Mouse (Mus musculus) gastrocnemius, postnatal 10 days (tissue): ENCODE data around the gene Ehhadh. TPM values are rescaled to one million over a fixed set of nuclear protein-coding genes. Genes with fewer than 3 reads are reported as not detected.
"Not testable (repeated sequence)": the region's sequence is repeated elsewhere in the genome, so short reads cannot be mapped to it uniquely, and the experiment has no call there.

Source experiments
- DNase-seq: peaks from one replicate; pipeline ENCODE4 v3.0.0; 2021; ENCODE audit warnings: mixed read lengths
- total RNA-seq, 2 experiments: library from RNA; stranded (reverse); gene quantifications; 2 replicates each; pipeline ENCODE4 v1.2.3; 2021

Gene Ehhadh
- total RNA-seq, 2 experiments from 2014 or later = 3.2 to 3.4 TPM

- no peak for DNase-seq
Measured at GRCm38 (mm10) chr16:21794697-21795045, 7.1 kb upstream of the Ehhadh start.

GRCm38 (mm10) chr16:21793875-21794696 is 6.5 kb upstream of the Ehhadh start, which contains the start of gene Map3k13:
Gene Map3k13 (plus strand): TSS chr16:21794346.
- peak; percentile 95 for DNase-seq

- DNase-seq = not testable (repeated sequence)
Measured at GRCm38 (mm10) chr16:21793080-21793810, 5.6 kb upstream of the Ehhadh start.

DNA sequence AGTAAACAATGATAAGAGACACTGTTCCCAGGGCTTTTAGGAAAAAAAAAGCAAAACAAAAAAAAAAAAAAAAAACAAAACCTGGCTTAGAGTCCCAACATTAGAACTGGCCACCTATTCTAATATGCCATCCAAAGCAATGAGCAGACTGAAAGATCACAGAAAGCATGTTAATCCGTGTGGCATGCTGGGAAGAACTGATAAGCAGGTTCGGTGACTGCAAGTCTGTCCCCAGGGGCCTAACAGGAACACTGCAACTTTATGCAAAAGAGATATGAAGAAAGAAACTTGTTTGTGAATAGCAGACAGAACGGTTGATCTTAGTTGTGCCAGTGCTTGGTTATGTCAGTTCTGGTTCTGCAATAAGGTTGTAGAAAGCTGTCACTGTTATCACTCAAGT is 4.2 kb upstream of the Ehhadh start:
- DNase-seq = no peak

GRCm38 (mm10) chr16:21790469-21790868 is 2.9 kb upstream of the Ehhadh start:
- no peak for DNase-seq

- no peak for DNase-seq
Measured at GRCm38 (mm10) chr16:21789180-21789579, 1.6 kb upstream of the Ehhadh start.

DNA sequence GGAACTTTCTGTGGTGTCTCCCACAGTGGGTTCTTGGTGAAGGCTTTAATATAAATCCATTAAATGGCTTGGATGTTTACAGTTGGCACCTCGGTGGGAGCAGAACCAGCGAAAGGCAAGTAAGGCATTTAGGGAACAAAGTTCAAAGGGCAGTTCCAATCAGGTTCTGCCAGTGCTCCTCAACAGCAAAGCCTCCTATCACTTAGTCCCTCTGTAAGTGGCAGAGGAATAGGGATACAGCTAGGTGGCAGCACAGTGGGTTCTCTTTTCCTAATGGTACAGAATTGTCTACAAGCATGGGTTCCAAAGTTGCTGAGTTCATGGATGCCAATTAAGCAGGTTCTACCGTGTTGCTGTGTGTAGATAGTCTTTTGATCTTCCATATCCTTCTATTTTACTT is 974 bp upstream of the Ehhadh start:
- no peak for DNase-seq

- DNase-seq = no peak
Measured at GRCm38 (mm10) chr16:21786317-21786716, 1.3 kb downstream of the Ehhadh start.

DNA sequence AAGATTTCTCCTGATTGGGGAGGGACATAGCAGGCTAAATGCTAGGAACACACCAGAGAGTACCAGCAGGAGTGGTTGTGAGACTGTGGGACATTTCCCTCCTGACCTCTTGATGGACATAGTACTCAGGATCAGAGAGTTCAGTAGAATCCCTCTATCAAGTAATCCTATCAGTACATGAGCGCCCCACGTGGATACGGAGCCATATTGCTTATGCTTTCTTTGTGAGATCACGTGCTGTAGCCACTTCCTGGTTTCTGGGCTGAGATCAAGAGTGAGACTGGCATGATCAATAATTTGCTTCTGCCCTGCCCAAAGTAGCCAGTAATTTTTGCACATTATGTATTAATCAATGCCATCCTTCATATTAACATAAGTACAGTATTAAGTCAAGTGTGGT is 2.6 kb downstream of the Ehhadh start:
- DNase-seq = no peak

GRCm38 (mm10) chr16:21782807-21783206 is 4.8 kb downstream of the Ehhadh start:
- no peak for DNase-seq

GRCm38 (mm10) chr16:21781895-21782294 is 5.7 kb downstream of the Ehhadh start:
- no peak for DNase-seq

DNA sequence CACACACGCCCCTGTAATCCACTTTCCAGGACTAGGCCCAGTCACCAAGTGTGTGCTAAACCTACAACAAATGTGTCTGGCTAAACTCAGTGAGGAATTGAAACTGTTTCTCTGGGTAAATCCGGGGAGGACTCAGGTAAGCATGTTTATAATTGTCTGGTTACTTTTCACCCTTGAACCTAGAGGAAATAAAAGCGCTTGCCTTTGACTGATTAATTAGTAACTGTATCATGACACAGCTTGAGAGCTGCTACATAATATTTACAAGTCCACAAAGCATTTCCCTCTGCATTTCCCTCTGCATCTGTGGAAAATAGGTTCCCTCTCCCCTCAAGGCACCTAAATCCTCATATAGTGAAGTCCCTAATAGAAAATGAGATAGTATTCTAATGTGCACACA is 6.3 kb downstream of the Ehhadh start:
- DNase-seq = no peak

GRCm38 (mm10) chr16:21779149-21779548 is 8.5 kb downstream of the Ehhadh start:
- no peak for DNase-seq

DNA sequence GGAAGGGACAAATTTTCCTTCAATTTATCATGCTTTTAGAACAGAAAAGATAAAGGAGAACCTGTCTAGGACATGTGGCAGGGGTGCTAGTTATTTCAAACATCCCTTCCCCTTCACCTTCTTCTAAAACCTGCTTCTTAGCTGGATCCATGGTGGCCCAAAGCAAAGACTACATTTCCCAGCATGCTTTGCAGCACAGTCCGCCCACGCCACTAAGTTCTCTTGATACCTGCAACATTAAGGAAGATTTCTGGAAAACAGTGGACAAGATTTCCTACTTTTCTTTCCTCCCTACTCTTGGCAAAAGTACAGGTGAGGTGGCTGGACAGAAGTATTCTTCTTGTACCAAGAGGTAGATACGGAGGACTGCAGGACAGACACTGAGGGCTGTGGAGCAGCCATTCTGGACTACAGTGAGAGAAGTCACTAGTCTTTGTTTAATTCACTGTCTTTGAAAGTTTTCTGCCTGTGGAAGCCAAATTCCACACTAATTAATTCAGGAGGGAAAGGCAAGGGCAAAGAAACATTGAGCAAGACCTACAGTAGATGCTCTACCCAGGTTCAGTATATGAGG is 9.2 kb downstream of the Ehhadh start:
- DNase-seq = no peak

DNA sequence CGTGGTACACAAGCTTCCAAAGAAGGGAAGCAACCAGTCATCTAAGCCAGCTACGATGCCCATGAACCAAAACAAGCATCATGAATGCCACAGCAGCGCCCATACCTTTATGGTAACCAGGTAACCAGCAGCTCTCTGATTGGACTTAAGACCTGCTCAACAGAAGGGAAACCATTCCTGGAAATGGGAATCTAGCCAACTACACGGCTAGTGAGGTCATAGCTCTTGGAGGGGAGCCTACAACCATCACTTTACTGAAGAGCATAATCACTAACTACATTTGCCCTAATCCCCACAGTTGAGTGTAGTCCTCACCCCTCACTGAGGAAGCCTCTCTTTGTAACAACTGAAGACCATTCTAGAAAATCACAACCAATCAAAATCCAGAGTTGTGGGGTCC is 12.9 kb downstream of the Ehhadh start:
- DNase-seq = no peak

- no peak for DNase-seq
Measured at GRCm38 (mm10) chr16:21769667-21770066, 17.9 kb downstream of the Ehhadh start.

DNA sequence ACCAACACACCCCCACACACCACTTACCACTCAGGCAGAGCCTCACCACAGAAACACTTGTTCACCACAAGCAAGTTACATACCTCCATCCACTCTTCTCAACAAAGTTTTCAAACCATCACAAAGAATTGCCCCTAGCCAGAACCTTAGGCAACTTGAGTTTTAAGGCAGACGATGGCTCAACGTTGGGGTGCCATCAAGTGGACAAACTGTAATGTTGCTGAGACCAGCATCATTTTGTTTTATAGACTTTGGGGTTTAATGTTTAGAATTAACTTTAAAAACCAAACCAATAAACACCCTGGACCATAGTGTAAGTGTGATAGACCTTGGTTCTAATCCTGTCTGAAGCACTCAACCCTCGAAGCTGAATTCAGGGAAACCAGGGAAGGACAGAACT is 19.4 kb downstream of the Ehhadh start:
- DNase-seq = no peak

GRCm38 (mm10) chr16:21758447-21758846 is 29.2 kb downstream of the Ehhadh start:
- no peak for DNase-seq

GRCm38 (mm10) chr16:21743401-21743800 is 44.2 kb downstream of the Ehhadh start:
- DNase-seq = no peak

DNA sequence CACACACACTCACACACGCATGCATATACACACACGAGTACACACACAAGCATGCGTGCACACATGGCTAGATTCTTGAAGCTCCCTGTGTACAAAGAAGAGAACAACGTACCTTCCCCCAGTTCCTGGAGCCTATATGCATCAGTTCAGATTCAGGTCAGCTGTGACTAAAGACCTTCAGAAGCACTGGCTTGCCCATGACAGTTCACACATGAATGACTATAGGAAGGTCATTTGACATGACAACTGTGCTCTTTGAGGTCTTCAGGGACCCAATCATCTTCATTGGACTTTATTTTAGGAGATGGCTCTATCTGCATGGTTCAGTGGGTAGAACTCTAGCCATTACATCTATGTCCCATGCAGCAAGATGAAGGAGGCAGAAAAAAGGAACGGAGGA is 44.7 kb downstream of the Ehhadh start:
- no peak for DNase-seq

GRCm38 (mm10) chr16:21742191-21742870 is 45.3 kb downstream of the Ehhadh start:
- no peak for DNase-seq

DNA sequence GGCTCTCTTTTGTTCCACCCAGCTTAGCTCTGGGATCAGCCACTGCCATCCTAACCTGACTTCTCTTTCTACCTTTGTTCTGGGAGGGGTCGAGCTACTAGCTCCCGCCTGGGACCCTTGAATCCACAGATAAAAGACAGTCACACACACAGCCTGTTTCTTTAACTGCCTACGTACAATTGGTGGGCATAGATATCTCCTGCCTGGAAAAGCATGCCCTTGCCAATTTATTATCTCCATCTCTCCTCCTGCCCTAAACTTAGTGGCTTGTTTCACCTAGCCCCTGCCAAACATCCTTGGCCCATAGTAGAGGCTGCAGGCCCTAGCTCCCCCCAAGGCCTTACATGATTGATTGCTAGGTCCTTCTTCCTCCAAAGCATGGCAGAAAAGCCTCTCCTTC is 46.1 kb downstream of the Ehhadh start:
- no peak for DNase-seq

- no peak for DNase-seq
Measured at GRCm38 (mm10) chr16:21735638-21736037, 52.0 kb downstream of the Ehhadh start.
